Mouse (Mus musculus) intestine, embryonic 16.5 days (tissue): Measurements from ENCODE around the gene Olfr1282. TPM values are rescaled to one million over a fixed set of nuclear protein-coding genes. Genes with fewer than 3 reads are reported as not detected.
"Not testable (repeated sequence)": the region's sequence is repeated elsewhere in the genome, so short reads cannot be mapped to it uniquely, and the experiment has no call there.

Experiments
- ATAC-seq: fragments of 200-750 bp; cut with Nextera tagmentation; 2 replicates; pipeline ENCODE4 v1.8.0; 2017; ENCODE audit warnings: moderate TSS enrichment, moderate library complexity
- H3K27ac ChIP-seq: fragments of 300-500 bp; sonication (generic); 2 replicates; pipeline ENCODE4 v1.5.1; 2014; ENCODE audit warnings: mild to moderate bottlenecking, low read length
- H3K27me3 ChIP-seq: fragments of 300-500 bp; sonication (generic); replicated peaks from 2 replicates; pipeline ENCODE4 v1.6.1; 2014; ENCODE audit warnings: low read length, control low read depth, mixed read lengths; ENCODE audit not compliant: control insufficient read depth, insufficient read depth
- H3K36me3 ChIP-seq: fragments of 300-500 bp; sonication (generic); 2 replicates; pipeline ENCODE4 v1.6.1; 2014; ENCODE audit warnings: low read length, control low read depth; ENCODE audit not compliant: control insufficient read depth, insufficient read depth
- H3K4me1 ChIP-seq: fragments of 300-500 bp; sonication (generic); 2 replicates; pipeline ENCODE4 v1.6.1; 2014; ENCODE audit warnings: low read length, control low read depth, mixed read lengths; ENCODE audit not compliant: control insufficient read depth, insufficient read depth
- H3K4me2 ChIP-seq: fragments of 300-500 bp; sonication (generic); 2 replicates; pipeline ENCODE4 v1.6.1; 2014; ENCODE audit warnings: low read depth, low read length, control low read depth
- H3K4me3 ChIP-seq: fragments of 300-500 bp; sonication (generic); 2 replicates; pipeline ENCODE4 v1.5.1; 2014; ENCODE audit warnings: mild to moderate bottlenecking, low read length
- H3K9ac ChIP-seq: fragments of 300-500 bp; sonication (generic); 2 replicates; pipeline ENCODE4 v1.6.1; 2014; ENCODE audit warnings: low read depth, low read length
- H3K9me3 ChIP-seq: fragments of 300-500 bp; sonication (generic); 2 replicates; pipeline ENCODE4 v1.6.1; 2016; ENCODE audit warnings: low read length, control low read depth; ENCODE audit not compliant: control insufficient read depth
- WGBS: fragments of 180-500 bp; shearing (Covaris S2); extraction: QIAGEN DNeasy Blood & Tissue Kit; methylation state at CpG from one replicate; pipeline ENCODE4 v1.1.7; 2014; 5-methylcytosine and 5-hydroxymethylcytosine counted together
- polyA plus RNA-seq: library from polyadenylated mRNA; unstranded; fragments of >200 nt; fragmentation: Nextera tagmentation; extraction: Ambion mirVana; gene quantifications from 2 replicates; pipeline ENCODE4 v1.2.1, GENCODE M21; 2015

The Olfr1282 gene
- polyA plus RNA-seq, result not detected in 2 replicates

DNA sequence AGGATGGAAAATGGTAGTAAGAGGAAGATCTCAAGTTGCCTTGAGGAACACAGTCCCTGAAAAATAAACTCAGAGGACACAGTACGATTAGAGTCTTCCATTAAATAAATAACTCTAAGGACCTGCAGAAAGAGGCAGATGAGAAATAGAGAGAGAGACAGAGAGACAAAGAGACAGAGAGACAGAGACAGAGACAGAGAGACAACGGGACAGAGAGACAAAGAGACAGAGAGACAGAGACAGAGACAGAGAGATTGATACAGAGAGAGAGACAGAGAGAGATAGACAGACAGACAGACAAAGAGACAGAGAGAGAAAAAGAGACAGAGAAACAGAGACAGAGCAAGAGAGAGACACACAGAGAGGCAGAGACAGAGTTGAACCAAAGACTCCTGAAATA is at the start of gene Olfr1282:
Olfr1282 (minus strand) TSS at position 101 of the 400 bp plus-strand sequence.
- H3K4me1 ChIP-seq, result no peaks in the 10 kb centered on the region
- H3K27me3 ChIP-seq, result no peaks in the 10 kb centered on the region
- WGBS, result 77% methylated on average over 2 of the region's 2 CpGs
- no peak within 1 kb of the TSS for H3K27ac ChIP-seq
- no peaks in the 10 kb centered on the region for H3K36me3 ChIP-seq
- H3K4me3 ChIP-seq, result no peak within 1 kb of the TSS
- no peak for ATAC-seq
- no peak within 1 kb of the TSS for H3K9ac ChIP-seq
- H3K9me3 ChIP-seq, result no peaks in the 10 kb centered on the region
- no peak within 1 kb of the TSS for H3K4me2 ChIP-seq

DNA sequence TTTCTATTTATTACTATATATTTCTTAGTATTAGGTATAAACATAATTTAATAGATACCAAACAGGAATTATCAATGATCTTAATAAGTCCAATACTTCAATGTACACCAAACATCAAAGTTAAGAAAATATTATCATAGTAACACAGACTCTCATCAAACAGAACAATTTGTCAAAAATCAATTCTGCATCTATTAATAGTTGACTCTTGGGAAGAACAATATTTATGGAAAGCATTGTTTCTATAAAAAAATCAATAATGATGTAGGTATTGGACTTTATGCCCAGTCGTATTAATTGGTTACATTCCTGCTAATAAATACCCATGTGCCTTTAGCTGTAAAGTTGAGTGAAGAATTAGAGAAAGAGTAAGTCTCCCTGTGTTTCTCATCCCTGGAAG is 39.3 kb upstream of the Olfr1282 start, which contains the start of gene Olfr1284:
Olfr1284 (plus strand) TSS at position 301 of the 400 bp plus-strand sequence.
- no peak for ATAC-seq
- H3K9ac ChIP-seq, result no peak within 1 kb of the TSS
- no peak within 1 kb of the TSS for H3K27ac ChIP-seq
- no peak within 1 kb of the TSS for H3K4me3 ChIP-seq
- H3K27me3 ChIP-seq, result no peaks in the 10 kb centered on the region
- H3K4me1 ChIP-seq, result no peaks in the 10 kb centered on the region
- no peak within 1 kb of the TSS for H3K4me2 ChIP-seq
- WGBS, result 95% methylated on average over 1 of the region's 1 CpGs
- H3K36me3 ChIP-seq, result no peaks in the 10 kb centered on the region
- H3K9me3 ChIP-seq, result no peaks in the 10 kb centered on the region

DNA sequence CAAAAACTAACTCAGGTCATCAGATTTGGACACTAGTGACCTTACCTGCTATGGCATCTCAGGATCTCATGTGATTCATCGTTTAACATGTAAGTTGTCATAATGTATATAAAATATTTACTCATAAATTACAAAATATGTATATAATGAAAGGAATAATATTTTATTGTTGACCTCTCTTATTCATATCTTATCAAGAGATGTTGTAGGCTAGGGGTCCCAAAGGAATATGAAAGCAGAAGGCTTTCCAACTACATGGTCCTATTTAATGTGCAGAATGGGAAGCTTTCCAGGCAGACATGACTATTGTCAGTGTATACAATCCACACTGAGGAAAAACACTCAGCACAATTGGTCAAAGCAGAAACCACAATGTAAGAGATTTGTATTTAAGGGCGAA is 30.6 kb upstream of the Olfr1282 start, which contains the start of gene Olfr1283:
Olfr1283 (plus strand) TSS at position 301 of the 400 bp plus-strand sequence.
- no peak for ATAC-seq
- Histone ChIP-seq H3K36me3 (no peaks in the 10 kb centered on the region), H3K9me3 (no peaks in the 10 kb centered on the region), H3K4me1 (no peaks in the 10 kb centered on the region), H3K27ac (no peak within 1 kb of the TSS), H3K4me3 (no peak within 1 kb of the TSS), H3K9ac (no peak within 1 kb of the TSS), H3K4me2 (no peak within 1 kb of the TSS), H3K27me3 (no peaks in the 10 kb centered on the region)
- 78% methylated on average over 2 of the region's 2 CpGs for WGBS

DNA sequence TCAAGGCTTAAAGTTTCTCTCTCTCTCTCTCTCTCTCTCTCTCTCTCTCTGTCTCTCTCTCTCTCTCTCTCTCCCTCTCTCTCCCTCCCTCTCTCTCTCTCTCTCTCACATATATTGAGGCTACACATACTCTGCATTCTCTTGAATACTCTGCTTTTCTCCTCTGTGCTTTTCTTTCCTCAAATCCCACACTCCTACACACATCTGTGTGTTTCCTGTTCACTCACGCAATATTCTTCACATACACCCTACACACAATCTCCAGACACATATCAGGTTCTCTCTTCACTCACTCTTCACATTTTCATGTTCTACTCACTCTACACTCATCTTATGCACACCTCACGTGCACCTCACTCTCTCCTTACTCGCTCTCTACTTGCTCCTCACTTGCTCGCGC is 2.2 kb downstream of the Olfr1282 start:
- H3K27ac ChIP-seq, H3K9ac ChIP-seq, H3K9me3 ChIP-seq, H3K4me3 ChIP-seq, H3K4me2 ChIP-seq, ATAC-seq, H3K27me3 ChIP-seq, H3K36me3 ChIP-seq, H3K4me1 ChIP-seq: not testable (repeated sequence)
- 88% methylated on average over 5 of the region's 5 CpGs for WGBS

DNA sequence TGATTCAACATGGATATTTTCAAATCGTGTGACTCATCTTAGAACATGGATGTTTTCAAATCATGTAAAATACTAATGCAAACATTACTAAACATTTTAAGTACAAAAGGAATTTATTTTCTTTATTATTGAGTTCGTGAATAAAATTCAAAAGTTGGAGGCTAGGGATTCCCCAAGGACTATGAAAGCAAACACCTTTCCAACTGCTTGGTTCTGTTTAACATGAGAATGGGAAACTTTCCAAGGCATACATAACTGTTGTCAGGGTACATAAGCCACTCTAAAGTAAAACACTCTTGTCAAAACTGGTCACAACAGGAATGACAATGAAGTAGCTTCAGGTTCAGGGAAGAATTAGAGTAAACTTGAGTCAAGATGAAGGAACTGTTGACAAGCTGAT is 9.7 kb downstream of the Olfr1282 start, which contains the start of gene Olfr1281:
Olfr1281 (plus strand) TSS at position 301 of the 400 bp plus-strand sequence.
- H3K9me3 ChIP-seq, result no peaks in the 10 kb centered on the region
- ATAC-seq, result no peak
- no peak within 1 kb of the TSS for H3K27ac ChIP-seq
- no peak within 1 kb of the TSS for H3K4me3 ChIP-seq
- WGBS, result 75% methylated on average over 2 of the region's 2 CpGs
- no peaks in the 10 kb centered on the region for H3K27me3 ChIP-seq
- no peaks in the 10 kb centered on the region for H3K36me3 ChIP-seq
- no peak within 1 kb of the TSS for H3K9ac ChIP-seq
- no peaks in the 10 kb centered on the region for H3K4me1 ChIP-seq
- no peak within 1 kb of the TSS for H3K4me2 ChIP-seq

DNA sequence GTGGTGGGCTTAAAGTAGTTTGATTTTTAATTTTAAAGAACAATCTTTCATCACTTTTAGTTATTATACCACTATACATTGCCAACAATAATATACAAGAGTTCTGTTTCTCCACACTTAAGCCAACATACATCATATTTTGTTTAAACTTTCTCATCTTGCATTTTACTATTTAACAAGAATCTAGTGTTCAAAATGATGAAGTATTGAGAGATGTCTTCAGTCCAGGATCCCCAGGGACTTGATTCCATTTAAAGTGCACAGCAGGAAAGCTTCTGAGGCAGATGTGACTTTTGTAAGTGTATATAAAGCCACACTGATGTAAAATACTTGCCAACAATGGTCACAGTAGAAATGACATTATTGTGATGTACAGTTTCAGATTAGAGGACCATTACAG is 22.2 kb downstream of the Olfr1282 start, which contains the start of gene Olfr1280:
Olfr1280 (plus strand) TSS at position 301 of the 400 bp plus-strand sequence.
- ATAC-seq, result no peak
- no peak within 1 kb of the TSS for H3K27ac ChIP-seq
- no peaks in the 10 kb centered on the region for H3K4me1 ChIP-seq
- no peak within 1 kb of the TSS for H3K4me2 ChIP-seq
- no peaks in the 10 kb centered on the region for H3K27me3 ChIP-seq
- H3K9me3 ChIP-seq, result no peaks in the 10 kb centered on the region
- H3K36me3 ChIP-seq, result no peaks in the 10 kb centered on the region
- no peak within 1 kb of the TSS for H3K4me3 ChIP-seq
- no peak within 1 kb of the TSS for H3K9ac ChIP-seq

DNA sequence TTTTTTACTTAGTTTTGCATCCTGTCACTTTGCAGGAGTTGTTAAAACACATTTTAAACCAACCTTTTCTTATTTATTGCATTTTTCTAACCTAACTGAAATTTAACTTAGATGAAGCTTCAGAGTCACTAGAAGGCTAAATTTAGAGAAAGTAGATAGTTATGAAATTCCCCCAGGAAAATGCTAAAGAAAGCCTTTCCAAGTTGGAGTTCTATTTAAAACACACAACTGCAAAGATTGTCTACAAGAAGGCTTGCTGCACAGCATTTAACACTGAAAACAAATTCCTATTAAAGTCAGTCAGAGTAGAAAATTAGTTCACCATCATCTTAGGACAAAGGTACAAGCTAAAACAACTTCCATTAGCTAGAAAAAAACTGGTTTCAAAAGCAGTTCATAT is 35.5 kb downstream of the Olfr1282 start, which contains the start of gene Olfr1279:
Olfr1279 (plus strand) TSS at position 262 of the 400 bp plus-strand sequence.
- Histone ChIP-seq H3K36me3 (no peaks in the 10 kb centered on the region), H3K4me1 (no peaks in the 10 kb centered on the region), H3K9me3 (no peaks in the 10 kb centered on the region), H3K27ac (no peak within 1 kb of the TSS), H3K4me3 (no peak within 1 kb of the TSS), H3K4me2 (no peak within 1 kb of the TSS), H3K27me3 (no peaks in the 10 kb centered on the region), H3K9ac (no peak within 1 kb of the TSS)
- ATAC-seq, result no peak

DNA sequence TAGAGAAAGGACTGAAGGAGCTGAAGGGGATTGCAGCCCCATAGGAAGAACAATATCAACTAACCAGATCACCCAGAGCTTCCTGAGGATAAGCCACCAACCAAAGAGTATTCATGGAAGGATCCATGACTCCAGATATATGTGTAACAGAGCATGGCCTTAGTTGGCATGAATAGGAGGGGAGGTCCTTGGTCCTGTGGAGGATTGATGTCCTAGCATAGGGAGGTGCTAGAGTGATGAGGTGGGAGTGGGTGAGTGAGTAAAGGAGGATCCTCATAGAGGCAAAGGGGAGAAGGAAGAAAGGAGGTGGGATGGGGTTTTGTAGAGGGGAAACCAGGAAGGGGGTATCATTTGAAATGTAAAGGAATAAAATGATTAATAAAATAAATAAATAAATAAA is 37.3 kb downstream of the Olfr1282 start:
- ATAC-seq, result no peak
- no peak overlapping the region for H3K27ac ChIP-seq
- no peaks in the 10 kb centered on the region for H3K36me3 ChIP-seq
- H3K9ac ChIP-seq, result no peak overlapping the region
- H3K4me2 ChIP-seq, result no peak overlapping the region
- H3K4me3 ChIP-seq, result no peak overlapping the region
- H3K9me3 ChIP-seq, result no peaks in the 10 kb centered on the region
- no peaks in the 10 kb centered on the region for H3K4me1 ChIP-seq
- no peaks in the 10 kb centered on the region for H3K27me3 ChIP-seq

DNA sequence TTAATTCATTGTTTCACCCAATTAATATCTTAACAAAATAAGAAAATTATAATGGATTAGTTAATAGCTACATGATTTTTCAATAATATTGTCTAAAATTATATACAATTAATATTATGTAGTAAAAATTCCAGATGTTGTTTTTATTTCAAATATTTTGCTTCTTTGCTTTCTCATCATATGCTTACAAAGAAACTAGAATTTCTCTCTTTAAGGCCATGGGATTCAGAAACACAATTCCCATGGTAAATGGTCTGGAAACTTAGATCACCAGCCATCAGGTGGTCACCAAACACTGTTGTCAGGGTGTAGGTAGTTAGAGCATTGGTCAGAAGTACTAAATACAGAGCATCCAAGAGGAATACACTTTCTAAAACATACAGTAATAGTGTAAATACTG is 46.0 kb downstream of the Olfr1282 start, which contains the start of gene Olfr1278:
Olfr1278 (plus strand) TSS at position 301 of the 400 bp plus-strand sequence.
- Histone ChIP-seq H3K9me3 (no peaks in the 10 kb centered on the region), H3K36me3 (no peaks in the 10 kb centered on the region), H3K9ac (no peak within 1 kb of the TSS), H3K4me2 (no peak within 1 kb of the TSS), H3K4me1 (no peaks in the 10 kb centered on the region), H3K27ac (no peak within 1 kb of the TSS), H3K27me3 (no peaks in the 10 kb centered on the region), H3K4me3 (no peak within 1 kb of the TSS)
- no peak for ATAC-seq
